Mouse (Mus musculus) embryo, embryonic 11.5 days (tissue): ENCODE data around the gene Fth1.
"Not testable (repeated sequence)": the region's sequence is repeated elsewhere in the genome, so short reads cannot be mapped to it uniquely, and the experiment has no call there.

ENCODE experiments used
- DNase-seq: peaks from one replicate; pipeline ENCODE4 v3.0.0-alpha.2; 2012; ENCODE audit warnings: low read depth, low spot score

The Fth1 gene

GRCm38 (mm10) chr19:9980258-9980657 lies at the start of gene Fth1:
Gene Fth1, plus strand, starts transcription at chr19:9980598.
- no peak for DNase-seq

- DNase-seq, result not testable (repeated sequence)
Observed at GRCm38 (mm10) chr19:9931167-9931607, 49.2 kb upstream of the Fth1 start.

- DNase-seq, result no peak
Observed at GRCm38 (mm10) chr19:9933908-9934307, 46.5 kb upstream of the Fth1 start.

- DNase-seq, result no peak
Observed at GRCm38 (mm10) chr19:9936579-9936978, 43.8 kb upstream of the Fth1 start.

- DNase-seq, result no peak
Observed at GRCm38 (mm10) chr19:9937428-9937827, 43.0 kb upstream of the Fth1 start.

GRCm38 (mm10) chr19:9938156-9938823 lies 42.1 kb upstream of the Fth1 start:
- DNase-seq, result no peak

- no peak for DNase-seq
Observed at GRCm38 (mm10) chr19:9938824-9939303, 41.5 kb upstream of the Fth1 start.

GRCm38 (mm10) chr19:9939841-9940240 lies 40.6 kb upstream of the Fth1 start:
- no peak for DNase-seq

GRCm38 (mm10) chr19:9940903-9941302 lies 39.5 kb upstream of the Fth1 start:
- no peak for DNase-seq

GRCm38 (mm10) chr19:9941809-9942208 lies 38.6 kb upstream of the Fth1 start:
- DNase-seq, result no peak

- no peak for DNase-seq
Observed at GRCm38 (mm10) chr19:9942539-9943533, 37.6 kb upstream of the Fth1 start.

GRCm38 (mm10) chr19:9945800-9946564 lies 34.4 kb upstream of the Fth1 start:
- DNase-seq, result no peak

GRCm38 (mm10) chr19:9946986-9947385 lies 33.4 kb upstream of the Fth1 start:
- no peak for DNase-seq

- no peak for DNase-seq
Observed at GRCm38 (mm10) chr19:9952390-9952789, 28.0 kb upstream of the Fth1 start.

- no peak for DNase-seq
Observed at GRCm38 (mm10) chr19:9952912-9953311, 27.5 kb upstream of the Fth1 start.

- DNase-seq, result no peak
Observed at GRCm38 (mm10) chr19:9954055-9954810, 26.2 kb upstream of the Fth1 start.

- DNase-seq, result no peak
Observed at GRCm38 (mm10) chr19:9954811-9955202, 25.6 kb upstream of the Fth1 start.

GRCm38 (mm10) chr19:9955438-9955837 lies 25.0 kb upstream of the Fth1 start:
- DNase-seq, result no peak

- no peak for DNase-seq
Observed at GRCm38 (mm10) chr19:9956624-9957388, 23.6 kb upstream of the Fth1 start.

- DNase-seq, result no peak
Observed at GRCm38 (mm10) chr19:9957965-9958364, 22.4 kb upstream of the Fth1 start.
